Mouse (Mus musculus) brain, embryonic 18.5 days (tissue): ENCODE data around the gene Zfp689.
"Not testable (repeated sequence)": the region's sequence is repeated elsewhere in the genome, so short reads cannot be mapped to it uniquely, and the experiment has no call there.

Source experiments
- DNase-seq: peaks from one replicate; pipeline ENCODE4 v3.0.0-alpha.2; 2012; ENCODE audit warnings: low read depth, low spot score

The Zfp689 gene

DNA sequence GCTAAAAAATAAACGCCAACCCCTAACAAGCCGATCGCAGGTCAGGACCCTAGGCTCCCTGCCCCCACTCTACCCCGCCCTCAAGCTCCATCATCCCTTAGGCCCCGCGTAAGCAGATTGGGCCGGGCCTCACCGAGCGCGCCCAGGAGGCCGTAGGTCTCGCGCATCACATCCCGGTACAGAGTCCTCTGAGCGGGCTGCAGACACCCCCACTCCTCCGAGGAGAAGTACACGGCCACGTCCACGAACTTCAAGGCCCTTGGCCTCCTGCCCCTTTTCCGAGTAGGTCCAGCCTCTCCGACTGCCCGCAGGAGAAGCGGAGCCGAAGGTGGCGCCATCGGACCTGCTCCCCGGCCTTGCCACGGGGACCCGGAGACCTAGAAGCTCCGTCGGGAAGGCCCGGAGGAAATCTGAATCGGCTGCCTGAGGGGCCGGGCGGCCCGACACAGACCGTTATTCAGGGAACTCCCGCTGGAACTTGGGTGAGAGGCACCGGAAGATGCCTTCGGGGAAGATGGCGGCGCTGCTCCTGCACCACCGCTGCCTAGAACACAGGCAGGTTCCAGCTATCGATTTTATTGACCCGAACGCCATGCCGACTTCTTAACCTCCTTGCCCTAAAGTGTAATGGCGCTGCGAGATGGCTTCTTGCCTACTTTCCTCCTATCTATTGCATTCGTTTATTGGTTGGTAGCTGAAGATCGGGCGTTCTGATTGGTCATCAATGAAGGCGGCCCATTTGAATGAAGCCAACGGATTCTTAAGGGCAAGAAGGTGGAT, at the start of gene Zfp689:
Zfp689 (minus strand) TSS at position 638 of the 780 bp plus-strand sequence.
- peak; percentile 96 for DNase-seq

DNA sequence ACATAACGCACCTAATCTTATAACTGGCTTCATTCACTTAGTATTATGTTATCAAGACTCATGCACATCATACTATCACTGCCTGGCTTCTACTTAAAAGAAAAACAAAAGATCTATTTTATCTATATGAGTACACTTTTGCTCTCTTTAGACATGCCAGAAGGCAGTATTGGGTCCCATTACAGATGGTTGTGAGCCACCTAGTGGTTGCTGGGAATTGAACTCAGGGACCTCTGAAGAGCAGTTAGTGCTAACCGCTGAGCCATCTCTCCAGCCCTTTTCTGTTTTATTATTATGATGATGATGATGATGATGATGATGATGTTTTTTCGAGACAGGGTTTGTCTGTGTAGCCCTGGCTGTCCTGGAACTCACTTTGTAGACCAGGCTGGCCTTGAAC, 49.4 kb upstream of the Zfp689 start:
- DNase-seq, result no peak

DNA sequence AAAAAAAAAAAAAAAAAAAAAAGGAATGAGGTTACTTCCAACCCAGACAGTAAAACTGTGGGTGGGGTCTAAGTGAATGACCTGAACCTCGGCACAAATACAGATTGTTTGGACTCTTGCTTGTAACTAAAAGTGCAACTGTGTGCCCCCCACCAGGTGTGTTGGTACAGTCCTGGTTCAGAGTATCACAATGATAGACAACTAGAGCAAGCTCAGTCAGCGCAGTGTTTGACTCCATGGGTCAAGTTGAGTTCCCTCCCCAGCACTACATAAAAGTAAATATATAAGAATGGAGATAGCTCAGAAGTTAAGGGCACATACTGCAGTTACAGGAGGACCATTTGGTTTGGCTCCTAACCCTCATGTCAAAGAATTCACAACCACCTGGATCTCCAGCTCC, 48.4 kb upstream of the Zfp689 start:
- DNase-seq, result no peak

DNA sequence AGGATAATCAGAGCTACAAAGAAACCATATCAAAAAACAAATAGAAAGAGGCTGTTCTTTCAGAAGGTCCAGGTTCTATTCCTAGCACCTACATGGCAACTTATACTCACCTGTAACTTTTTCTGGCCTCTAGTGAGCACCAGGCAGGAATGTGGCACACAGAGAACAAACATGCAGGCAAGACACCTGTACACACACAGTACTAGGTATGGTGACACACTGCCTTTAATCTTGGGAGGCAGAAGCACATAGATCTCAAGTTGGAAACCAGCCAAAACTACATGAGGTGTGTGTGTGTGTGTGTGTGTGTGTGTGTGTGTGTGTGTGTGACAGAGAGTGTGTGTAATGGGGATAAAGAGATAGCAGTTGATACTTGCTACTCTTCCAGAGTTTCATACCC, 45.7 kb upstream of the Zfp689 start:
- no peak for DNase-seq

DNA sequence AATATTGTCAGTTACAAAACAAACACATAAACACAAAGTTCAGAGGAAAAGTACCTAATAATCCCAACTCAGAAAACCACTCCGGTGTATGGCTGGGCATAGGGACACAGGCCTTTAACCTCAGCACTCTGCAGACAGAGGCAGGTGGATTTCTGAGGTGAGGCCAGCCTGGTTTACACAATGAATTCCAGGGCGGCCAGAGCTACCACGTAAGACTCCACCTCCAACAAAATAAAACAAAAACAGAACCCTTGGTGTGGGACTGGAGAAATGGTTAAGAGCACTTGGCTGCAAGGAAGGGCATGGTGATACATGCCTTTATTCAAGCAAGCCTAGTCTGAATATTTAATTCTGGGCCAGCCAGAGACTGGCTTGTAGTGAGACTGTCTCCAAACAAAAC, 42.9 kb upstream of the Zfp689 start:
- no peak for DNase-seq

DNA sequence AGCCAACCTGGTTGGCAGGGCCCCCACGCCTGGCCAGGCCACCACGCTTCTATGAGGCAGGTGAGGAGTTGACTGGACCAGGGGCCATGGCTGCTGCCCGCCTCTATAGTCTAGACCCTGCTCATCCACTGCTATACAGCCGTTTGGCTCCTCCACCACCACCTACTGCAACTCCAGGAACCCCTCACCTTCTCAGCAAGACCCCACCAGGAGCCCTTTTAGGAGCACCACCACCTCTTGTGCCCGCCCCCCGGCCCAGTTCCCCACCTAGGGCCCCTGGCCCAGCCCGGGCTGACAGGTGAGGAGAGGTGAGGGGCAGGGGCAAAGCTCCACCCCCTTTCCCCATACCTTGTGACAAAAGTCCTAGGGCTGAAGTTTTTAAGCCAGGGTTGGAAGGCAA, 41.0 kb upstream of the Zfp689 start:
- DNase-seq, result no peak

DNA sequence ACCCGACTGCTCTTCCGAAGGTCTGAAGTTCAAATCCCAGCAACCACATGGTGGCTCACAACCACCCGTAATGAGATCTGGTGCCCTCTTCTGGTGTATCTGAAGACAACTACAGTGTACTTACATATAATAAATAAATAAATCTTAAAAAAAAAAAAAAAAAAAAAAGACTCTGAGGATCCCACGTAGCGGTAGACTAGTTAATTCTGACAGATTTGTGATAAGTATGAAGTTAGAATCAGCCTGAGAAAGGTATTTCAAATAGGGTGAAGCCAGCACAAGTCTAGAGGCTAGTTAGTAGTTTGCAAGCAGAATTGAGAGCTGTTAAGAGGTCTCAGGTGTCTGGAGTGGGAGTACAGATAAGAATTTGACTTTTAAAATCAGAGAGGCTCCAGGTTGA, 39.4 kb upstream of the Zfp689 start:
- DNase-seq, result not testable (repeated sequence)

DNA sequence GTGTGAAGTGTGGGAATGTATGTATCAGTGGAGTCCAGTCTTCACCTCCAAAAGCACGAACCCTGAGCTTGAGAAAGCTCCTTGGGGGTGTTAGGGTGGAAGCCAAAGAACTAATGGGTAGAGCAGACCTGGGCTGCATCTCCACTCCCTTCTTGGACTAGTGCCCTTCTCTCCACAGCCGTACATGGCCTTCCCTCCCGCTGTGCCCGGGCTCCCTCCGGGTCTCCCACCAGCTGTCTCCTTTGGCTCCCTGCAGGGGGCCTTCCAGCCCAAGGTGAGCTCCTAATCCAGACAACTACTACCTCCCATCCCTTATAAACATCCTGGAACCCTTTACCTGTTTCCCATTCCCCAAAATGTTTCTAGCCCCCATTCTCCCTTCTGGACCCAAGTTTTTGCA, 36.5 kb upstream of the Zfp689 start:
- no peak for DNase-seq

DNA sequence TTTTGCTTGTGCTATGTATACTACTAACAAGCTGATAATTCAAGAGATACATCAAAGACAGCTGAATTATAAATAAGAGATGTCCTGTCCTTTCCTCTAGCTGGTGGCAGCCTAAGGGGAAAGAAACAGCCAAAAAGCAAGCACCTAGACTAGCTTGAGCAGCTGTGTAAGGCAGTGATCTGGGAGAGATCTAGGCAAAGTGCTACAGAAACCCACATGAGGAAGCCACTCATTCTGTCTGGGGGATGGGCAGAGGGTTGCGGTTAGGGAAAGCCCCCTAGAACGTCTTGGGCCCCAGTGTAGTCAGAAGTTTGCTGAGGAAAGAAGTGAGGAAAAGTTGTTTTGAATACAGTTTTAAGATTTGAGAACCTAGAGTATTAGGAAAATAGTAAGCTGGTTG, 31.4 kb upstream of the Zfp689 start:
- DNase-seq, result no peak

DNA sequence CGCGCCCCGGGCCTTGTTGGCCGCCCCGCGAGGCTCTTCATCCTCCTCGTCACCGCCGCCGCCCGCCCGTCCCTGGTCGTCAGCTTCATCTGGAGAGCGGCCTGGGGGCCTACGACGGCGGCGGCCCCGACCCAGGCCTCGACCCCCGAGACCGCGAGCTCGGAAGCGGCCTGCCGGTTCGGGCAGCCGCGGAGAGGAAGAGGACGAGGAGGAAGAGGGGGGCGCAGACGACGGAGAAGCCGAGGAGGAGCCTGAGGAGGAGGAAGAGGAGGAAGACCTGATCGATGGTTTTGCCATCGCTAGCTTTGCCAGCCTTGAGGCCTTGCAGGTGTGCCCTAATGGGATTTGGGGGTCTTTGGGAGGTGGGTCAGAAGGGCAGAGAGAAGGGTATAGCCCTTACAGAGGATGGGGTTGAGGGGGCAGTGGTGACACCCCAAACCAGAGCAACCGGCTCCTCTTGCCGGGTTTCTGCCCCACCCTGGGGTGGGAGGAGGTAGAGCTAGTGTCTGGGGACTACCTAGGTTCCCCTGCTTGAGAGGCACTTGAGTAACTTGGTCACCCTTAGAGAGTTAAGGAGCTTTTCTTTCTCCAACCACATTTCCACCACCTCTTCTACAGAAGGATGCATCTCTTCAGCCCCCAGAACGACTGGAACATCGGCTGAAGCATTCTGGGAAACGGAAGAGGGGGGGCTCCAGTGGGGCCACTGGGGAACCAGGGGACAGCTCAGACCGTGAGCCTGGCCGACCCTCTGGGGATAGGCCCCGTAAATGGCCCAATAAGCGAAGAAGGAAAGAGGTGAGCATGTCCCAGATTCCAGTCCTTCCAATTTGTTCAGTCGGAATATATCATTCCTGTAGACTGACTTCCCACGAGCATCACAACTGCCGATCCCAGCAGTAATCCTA, 30.6 kb upstream of the Zfp689 start:
- DNase-seq, result no peak

DNA sequence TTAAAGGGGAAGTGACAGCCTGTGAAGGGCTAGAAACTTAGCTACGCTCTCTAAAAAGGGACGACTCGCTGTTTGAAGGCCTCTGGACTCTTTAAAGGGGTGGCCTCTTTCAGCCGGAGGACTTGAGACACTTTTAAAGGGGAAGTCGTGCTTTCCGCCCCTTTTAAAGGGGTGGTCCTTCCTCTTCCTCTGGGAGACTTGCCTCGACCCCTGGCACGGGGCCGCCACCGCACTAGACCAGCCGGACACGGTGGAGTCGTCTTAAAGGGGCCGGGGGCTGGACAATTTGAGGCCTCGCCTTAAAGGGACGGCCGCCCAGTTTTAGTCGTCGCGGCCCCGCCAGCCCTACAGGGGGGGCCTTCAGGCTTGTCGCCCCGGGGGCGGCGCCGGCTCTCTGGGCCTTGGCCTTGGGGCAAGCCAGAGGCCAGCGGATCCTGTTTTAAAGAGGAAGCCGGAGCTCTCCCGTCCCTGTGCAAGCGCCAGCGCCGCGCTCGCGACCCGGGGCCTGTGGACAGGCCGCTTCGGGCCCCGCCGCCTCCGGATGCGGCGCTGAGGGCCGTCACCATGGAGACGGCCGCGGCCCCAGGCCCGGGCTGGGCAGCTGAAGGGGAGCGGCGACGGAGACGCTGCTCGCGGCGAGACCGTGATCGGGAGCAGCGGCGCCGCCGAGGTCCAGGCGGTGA, 29.8 kb upstream of the Zfp689 start, which contains the start of gene Fbrs:
Fbrs (plus strand) TSS at position 565 of the 683 bp plus-strand sequence.
- DNase-seq, result peak; percentile 96

DNA sequence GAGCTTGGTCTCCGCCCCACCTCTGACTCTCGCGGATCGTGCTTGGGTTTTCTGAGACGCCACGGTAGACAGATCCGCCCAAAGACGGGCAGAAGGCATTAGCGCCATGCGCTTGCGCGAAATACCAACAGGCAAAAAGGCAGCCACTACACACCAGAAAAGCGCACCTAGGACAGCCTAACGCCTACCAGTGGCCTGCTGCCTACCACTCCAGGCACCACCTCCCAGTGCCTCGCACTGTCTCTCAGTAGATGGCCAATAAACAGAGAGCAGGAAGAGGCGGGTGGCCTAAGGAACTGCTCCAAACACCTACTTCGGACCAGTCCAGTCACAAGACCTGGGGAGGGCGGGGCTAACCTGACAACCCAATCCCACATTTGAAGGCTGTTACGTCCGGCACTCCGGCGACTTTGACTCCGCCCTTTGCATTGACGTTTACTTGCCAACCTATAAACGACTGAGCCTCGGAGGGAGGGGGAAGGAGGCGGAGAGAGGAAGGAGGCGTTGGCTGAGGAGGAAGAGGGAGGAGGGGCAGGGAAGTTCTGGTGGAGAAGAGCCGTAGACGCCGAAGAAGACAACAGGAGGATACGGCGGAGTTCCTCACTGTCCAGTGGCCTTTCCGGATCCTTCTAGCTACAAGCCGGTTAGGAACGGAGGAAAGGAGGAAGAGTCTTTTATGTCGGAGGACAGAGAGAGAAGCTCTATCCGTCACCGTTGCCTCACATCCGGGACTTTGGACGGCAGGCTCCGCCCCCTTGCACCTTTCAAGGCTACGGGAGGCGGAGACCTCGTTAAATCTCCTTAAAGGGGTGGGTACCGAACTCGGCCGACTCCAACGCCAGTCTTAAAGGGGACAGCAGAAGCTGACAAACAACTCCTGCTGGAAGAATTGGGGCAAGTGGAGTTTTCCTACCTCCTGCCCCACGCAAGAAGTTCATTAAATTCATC, 29.0 kb upstream of the Zfp689 start:
- DNase-seq, result peak; percentile 99

DNA sequence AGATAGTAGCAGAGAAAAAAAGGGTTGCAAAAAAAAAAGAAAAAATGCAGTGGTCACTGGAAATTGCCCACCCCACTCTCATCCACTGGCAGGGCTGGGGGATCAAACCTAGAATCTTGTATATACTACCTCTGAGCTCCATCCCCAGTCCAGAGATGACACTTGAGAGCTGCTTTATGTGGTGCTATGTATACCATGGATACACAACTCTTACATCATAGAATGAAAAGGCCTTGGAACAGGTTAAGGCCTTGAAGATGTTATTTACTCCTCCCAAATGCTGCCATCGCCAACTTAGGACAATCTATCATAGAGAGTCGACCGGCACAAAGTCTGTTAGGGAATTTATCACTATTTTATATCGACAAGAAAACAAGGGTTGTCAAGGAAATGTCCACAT, 27.9 kb upstream of the Zfp689 start:
- no peak for DNase-seq

DNA sequence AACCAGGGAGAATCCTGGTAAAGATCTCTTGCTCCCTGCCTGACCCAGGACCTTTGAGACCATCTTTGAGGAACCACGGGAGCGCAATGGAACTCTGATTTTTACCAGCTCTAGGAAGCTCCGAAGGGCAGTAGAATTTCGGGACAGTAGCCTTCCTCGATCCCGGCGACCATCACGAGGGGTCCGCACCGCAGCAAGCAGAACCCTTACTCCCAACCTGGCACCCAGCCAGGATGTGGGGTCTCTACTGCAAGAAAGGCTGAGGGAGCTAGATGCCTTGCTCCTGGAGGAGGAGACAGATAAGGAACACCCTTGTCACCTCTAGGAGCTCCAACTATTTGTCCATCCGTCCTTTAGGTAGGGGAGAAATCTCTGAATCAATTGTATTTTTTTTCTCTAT, 27.4 kb upstream of the Zfp689 start:
- DNase-seq, result no peak

DNA sequence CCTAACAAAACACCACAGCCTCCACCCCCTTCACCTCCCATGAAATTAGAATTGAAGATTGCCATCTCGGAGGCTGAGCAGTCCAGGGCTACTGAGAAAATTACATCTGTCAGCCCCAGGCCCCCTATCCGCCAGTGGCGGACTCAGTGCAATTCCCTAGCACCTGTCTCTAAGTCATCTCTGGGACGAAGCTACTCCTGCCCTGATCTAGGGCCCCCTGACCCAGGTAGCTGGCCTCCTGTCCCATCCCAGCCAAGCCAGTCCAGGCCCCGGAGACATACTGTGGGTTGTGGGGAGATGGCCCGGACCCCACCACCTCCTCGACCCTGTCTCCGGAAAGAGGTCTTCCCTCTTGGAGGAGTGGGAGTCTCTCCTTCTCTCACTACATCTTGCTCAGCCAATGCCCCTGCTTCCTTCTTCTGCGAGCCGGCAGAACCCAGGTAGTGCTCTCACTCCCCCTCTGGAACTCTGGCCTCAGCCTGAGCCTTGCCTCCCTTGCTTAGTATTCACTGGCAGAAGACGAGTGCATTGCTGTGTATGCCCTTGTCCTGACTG, 26.3 kb upstream of the Zfp689 start:
- no peak for DNase-seq

DNA sequence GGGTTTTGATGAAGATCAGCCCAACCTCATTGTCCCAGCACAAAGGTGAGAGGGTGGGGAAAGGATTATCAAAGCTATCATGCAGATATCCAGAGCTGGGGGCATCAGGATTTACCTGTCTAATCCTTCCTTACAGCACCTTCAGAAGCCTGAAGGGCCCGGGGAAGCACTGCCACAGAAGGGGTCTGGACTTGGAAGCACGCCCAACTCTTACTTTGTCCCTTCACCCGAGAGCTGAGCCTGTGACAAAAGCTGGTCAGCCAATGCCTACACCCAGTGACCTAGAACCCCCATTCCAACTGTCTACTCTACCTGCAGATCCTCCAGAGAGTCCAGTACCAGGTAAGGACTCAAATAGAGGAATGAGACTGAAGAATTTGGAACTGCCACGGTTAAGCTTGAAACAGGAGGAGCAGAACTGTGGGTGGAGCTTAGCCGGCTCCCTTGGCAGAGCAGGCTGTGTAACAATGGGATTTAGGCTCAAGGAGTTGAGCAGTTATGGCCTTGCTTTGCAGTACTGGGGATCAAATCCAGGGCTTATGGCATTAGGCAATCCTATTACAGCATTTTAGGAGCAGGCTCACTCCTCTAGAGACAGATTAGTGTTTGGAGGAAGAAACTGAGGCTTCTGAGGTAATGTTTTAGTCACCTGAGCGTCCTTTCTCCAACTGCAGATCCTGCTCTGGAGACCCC, 25.6 kb upstream of the Zfp689 start:
- DNase-seq, result no peak

DNA sequence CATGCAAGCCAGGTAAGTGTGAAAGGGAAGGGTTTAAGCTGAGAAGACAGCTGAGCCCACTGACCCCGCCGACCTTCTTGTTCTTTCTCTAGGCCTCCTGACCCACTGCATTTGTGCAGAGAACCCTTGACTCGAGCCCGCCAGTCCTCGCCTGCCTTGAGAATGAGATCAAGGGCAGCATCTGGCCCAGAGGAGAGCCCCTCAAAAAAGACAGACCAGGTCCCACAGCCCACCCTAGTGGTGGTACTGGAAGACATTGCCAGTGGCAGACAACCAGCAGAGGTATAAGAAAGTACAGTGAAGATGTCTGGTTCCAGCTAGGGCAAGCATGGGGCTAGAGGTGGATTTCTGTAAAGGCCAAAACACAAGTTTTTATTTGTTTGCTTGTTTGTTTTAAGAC, 24.7 kb upstream of the Zfp689 start:
- DNase-seq, result no peak

DNA sequence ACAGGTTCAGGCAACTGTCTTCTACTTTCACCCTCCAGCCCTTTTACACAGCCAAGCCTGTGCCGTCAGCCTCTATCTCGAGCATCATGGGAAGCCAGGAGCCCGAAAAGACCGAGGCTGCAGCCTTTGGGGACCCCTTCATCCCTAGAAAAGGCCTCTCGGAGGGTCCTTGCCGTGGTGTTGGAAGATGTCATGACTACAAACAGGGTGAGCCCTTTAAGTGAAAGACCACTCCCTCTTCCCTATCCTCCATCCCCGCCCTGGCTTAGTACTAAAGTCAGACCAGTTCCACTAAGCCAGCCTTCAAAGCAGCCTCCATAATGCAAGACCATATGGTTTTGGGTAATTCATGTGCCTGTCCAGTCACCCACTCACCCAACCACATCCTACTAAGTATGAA, 23.1 kb upstream of the Zfp689 start:
- DNase-seq, result no peak

DNA sequence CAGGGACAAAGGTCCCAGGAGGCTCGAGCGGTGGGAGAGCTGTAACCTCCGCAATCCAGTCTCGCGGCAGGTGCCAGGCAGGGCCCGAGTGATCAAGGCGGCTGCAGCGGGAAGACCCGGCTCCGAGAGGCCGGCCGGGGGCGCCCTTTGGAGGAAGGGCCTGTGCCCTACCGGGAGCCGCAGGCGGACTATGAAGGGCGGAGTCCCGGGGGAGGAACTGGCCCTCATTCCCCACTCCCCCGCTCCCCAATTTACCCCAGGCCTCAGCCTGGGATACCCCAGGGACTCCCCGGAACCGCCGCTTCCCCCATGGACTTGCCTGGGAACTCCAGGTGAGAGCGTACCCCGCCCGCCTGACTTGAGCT, 22.7 kb upstream of the Zfp689 start:
- DNase-seq, result no peak
